Mouse (Mus musculus) midbrain, embryonic 15.5 days (tissue): ENCODE measurements at regions not wholly inside any gene's neighbourhood (a gene's known extent, or its start where the extent isn't known, plus 50 kb on each side); places are given as distances from the start of the nearest gene placed in this dataset.

Experiments
- ATAC-seq: fragments of 200-750 bp; cut with Nextera tagmentation; replicated peaks from 2 replicates; pipeline ENCODE4 v1.8.0; 2017; ENCODE audit warnings: moderate TSS enrichment
- H3K27ac ChIP-seq: fragments of 300-500 bp; sonication (generic); 2 replicates; pipeline ENCODE4 v1.5.1; 2015; ENCODE audit warnings: mild to moderate bottlenecking, inconsistent platforms
- H3K27me3 ChIP-seq: fragments of 300-500 bp; sonication (generic); replicated peaks from 2 replicates; pipeline ENCODE4 v1.6.1; 2015; ENCODE audit warnings: inconsistent platforms
- H3K36me3 ChIP-seq: fragments of 300-500 bp; sonication (generic); replicated peaks from 2 replicates; pipeline ENCODE4 v1.6.1; 2015; ENCODE audit warnings: inconsistent platforms
- H3K4me1 ChIP-seq: fragments of 300-500 bp; sonication (generic); 2 replicates; pipeline ENCODE4 v1.6.1; 2015; ENCODE audit warnings: inconsistent platforms
- H3K4me2 ChIP-seq: fragments of 300-500 bp; sonication (generic); 2 replicates; pipeline ENCODE4 v1.6.1; 2015; ENCODE audit warnings: inconsistent platforms, mild to moderate bottlenecking, moderate library complexity
- H3K4me3 ChIP-seq: fragments of 300-500 bp; sonication (generic); 2 replicates; pipeline ENCODE4 v1.5.1; 2015; ENCODE audit warnings: mild to moderate bottlenecking, inconsistent platforms
- H3K9ac ChIP-seq: fragments of 300-500 bp; sonication (generic); 2 replicates; pipeline ENCODE4 v1.6.1; 2015; ENCODE audit warnings: mild to moderate bottlenecking, inconsistent platforms
- H3K9me3 ChIP-seq: fragments of 300-500 bp; sonication (generic); 2 replicates; pipeline ENCODE4 v1.6.1; 2016; ENCODE audit warnings: inconsistent platforms
- WGBS: fragments of 180-500 bp; shearing (Covaris S2); methylation state at CpG from one replicate; pipeline ENCODE4 v1.1.7; 2015; ENCODE audit warnings: mixed read lengths; 5-methylcytosine and 5-hydroxymethylcytosine counted together

DNA sequence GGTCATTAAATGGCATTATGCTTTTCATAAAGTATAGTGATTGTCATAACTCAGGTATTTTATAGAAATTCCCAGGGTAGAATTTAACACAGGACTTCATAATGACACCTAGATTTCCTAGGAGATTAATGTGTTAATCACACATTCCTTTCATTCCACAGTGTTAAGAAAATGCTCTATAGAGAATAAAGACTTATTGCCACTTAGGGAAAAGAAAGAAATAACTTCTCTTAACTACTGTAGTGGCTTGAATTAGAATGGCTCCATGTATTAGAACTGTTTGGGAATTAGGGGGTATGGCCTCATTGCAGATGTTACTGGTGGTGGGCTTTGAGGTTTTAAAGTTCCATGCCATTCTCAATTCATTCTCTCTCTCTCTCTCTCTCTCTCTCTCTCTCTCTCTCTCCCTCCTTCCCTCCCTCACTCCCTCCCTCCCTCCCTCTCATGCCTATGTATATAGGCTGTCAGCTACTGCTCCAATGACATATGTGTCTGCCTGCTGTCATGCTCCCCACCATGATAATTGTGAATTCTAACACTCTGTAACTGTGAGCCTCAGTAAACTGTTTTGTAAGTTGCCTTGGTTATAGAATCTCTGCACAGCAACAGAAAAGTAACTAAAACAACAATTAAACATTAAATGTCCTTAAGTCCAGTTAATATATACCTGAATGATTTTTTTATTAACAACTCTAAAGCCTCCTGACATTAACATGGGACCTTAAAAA lies 425.1 kb upstream of the Depdc1a start:
- ATAC-seq: no peak
- Histone ChIP-seq H3K27me3 (no peaks in the 10 kb centered on the region), H3K9me3 (no peaks in the 10 kb centered on the region), H3K4me2 (no peak overlapping the region), H3K9ac (no peak overlapping the region), H3K4me3 (no peak overlapping the region), H3K36me3 (no peaks in the 10 kb centered on the region), H3K4me1 (no peaks in the 10 kb centered on the region), H3K27ac (no peak overlapping the region)

DNA sequence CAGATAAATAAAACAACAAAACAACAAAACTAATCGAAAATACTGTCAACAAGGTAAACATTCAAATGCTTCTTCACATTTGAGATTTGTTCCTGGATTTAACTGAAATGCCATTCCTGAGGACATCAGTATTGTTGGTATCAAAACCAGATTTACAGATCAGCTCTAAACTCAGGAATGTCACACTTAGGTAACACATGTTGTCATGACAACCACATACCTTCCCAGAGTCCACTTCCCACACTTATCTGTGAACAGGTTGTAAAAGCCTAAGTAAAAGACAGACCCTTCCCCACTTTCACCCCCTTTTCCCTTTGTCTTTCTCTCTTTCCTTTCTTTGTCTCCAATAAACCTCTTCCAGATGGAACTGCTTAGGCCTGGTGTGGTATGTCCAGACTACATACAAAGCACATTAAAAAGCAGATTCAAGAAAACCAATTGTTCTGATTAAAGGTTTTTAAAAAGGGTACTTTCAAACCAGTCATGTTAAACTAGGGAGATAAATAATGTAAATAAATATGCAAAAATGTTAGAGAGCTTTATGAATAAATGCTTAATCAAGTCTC lies 438.2 kb upstream of the Depdc1a start:
- Histone ChIP-seq H3K4me3 (no peak overlapping the region), H3K36me3 (no peaks in the 10 kb centered on the region), H3K9ac (no peak overlapping the region), H3K4me1 (no peaks in the 10 kb centered on the region), H3K27me3 (no peaks in the 10 kb centered on the region), H3K4me2 (no peak overlapping the region), H3K9me3 (no peaks in the 10 kb centered on the region), H3K27ac (no peak overlapping the region)
- 85% methylated on average over 1 of the region's 1 CpGs for WGBS
- 0 out of 2 replicates have a peak, but pooled peaks have one; percentile 27 for ATAC-seq

GRCm38 (mm10) chr3:159034806-159035205 lies 460.4 kb upstream of the Depdc1a start:
- Histone ChIP-seq H3K27ac (no peak overlapping the region), H3K9me3 (no peaks in the 10 kb centered on the region), H3K36me3 (no peaks in the 10 kb centered on the region), H3K9ac (no peak overlapping the region), H3K27me3 (no peaks in the 10 kb centered on the region), H3K4me1 (no peaks in the 10 kb centered on the region), H3K4me2 (no peak overlapping the region), H3K4me3 (no peak overlapping the region)
- 63% methylated on average over 4 of the region's 4 CpGs for WGBS
- no peak for ATAC-seq

GRCm38 (mm10) chr3:159031581-159031980 lies 463.7 kb upstream of the Depdc1a start:
- Histone ChIP-seq H3K4me2 (no peak overlapping the region), H3K36me3 (no peaks in the 10 kb centered on the region), H3K4me1 (no peaks in the 10 kb centered on the region), H3K9me3 (no peaks in the 10 kb centered on the region), H3K4me3 (no peak overlapping the region), H3K27ac (no peak overlapping the region), H3K9ac (no peak overlapping the region), H3K27me3 (no peaks in the 10 kb centered on the region)
- 88% methylated on average over 3 of the region's 3 CpGs for WGBS
- no peak for ATAC-seq

GRCm38 (mm10) chr3:159030675-159031074 lies 464.6 kb upstream of the Depdc1a start:
- WGBS: 86% methylated on average over 3 of the region's 3 CpGs

DNA sequence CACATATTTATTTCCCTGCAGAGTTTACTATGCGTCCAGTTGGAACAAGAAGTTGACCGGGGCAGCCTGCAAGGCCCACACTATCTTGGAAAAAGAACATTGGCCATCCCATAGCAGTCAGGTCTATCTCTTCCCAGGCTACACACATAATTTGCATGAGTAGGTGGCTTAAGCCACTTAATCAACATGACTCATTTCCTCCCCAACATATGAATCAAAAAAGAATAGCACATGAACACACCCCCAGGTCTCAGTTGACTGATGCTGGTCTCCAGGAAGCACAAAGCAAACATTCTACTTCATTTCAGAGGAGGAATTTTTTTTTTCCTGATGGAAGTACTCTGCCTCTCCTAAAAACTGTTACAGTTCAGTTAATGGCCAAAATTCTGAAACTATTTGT lies 465.3 kb upstream of the Depdc1a start:
- WGBS: 96% methylated on average over 2 of the region's 2 CpGs
- no peak for ATAC-seq
- no peak overlapping the region for H3K4me3 ChIP-seq
- H3K4me2 ChIP-seq: no peak overlapping the region
- H3K36me3 ChIP-seq: no peaks in the 10 kb centered on the region
- no peak overlapping the region for H3K27ac ChIP-seq
- H3K9me3 ChIP-seq: no peaks in the 10 kb centered on the region
- no peaks in the 10 kb centered on the region for H3K4me1 ChIP-seq
- H3K9ac ChIP-seq: no peak overlapping the region
- no peaks in the 10 kb centered on the region for H3K27me3 ChIP-seq

More at GRCm38 (mm10) chr3:159030675-159031074, 464.6 kb upstream of the Depdc1a start:
- Histone ChIP-seq H3K27me3 (no peaks in the 10 kb centered on the region), H3K9me3 (no peaks in the 10 kb centered on the region), H3K36me3 (no peaks in the 10 kb centered on the region), H3K4me3 (no peak overlapping the region), H3K27ac (no peak overlapping the region), H3K9ac (no peak overlapping the region), H3K4me2 (no peak overlapping the region), H3K4me1 (no peaks in the 10 kb centered on the region)
- ATAC-seq: no peak

DNA sequence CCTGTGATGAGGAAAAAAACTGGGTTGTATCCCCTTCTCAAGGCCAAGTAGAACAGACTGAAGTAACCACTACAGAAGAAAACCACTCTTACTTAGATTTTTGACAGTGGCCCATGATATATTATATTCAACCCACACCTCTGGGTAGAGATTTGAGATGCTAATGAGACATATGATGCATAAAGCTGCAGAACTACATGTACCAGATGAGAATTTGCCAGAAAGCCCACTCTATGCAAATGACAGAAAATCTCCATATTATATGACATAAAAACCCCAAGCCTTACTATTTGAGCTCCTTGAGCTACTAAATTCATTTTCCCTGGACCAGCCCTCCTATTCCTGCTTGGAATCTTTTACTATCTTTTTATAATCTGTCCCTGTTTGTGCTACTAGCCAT lies 458.4 kb upstream of the Lrrc7 start:
- H3K36me3 ChIP-seq: no peaks in the 10 kb centered on the region
- no peak overlapping the region for H3K4me2 ChIP-seq
- no peak overlapping the region for H3K27ac ChIP-seq
- H3K9ac ChIP-seq: no peak overlapping the region
- H3K27me3 ChIP-seq: no peaks in the 10 kb centered on the region
- no peak for ATAC-seq
- H3K4me3 ChIP-seq: no peak overlapping the region
- no peaks in the 10 kb centered on the region for H3K9me3 ChIP-seq
- no peaks in the 10 kb centered on the region for H3K4me1 ChIP-seq

GRCm38 (mm10) chr3:159017269-159017668 lies 455.2 kb upstream of the Lrrc7 start:
- Histone ChIP-seq H3K27me3 (no peaks in the 10 kb centered on the region), H3K4me3 (no peak overlapping the region), H3K27ac (no peak overlapping the region), H3K36me3 (no peaks in the 10 kb centered on the region), H3K9ac (no peak overlapping the region), H3K4me2 (no peak overlapping the region), H3K4me1 (no peaks in the 10 kb centered on the region), H3K9me3 (no peaks in the 10 kb centered on the region)
- no peak for ATAC-seq

GRCm38 (mm10) chr3:159016426-159016825 lies 454.4 kb upstream of the Lrrc7 start:
- Histone ChIP-seq H3K36me3 (no peaks in the 10 kb centered on the region), H3K27ac (no peak overlapping the region), H3K4me3 (no peak overlapping the region), H3K4me1 (no peaks in the 10 kb centered on the region), H3K9me3 (no peaks in the 10 kb centered on the region), H3K27me3 (no peaks in the 10 kb centered on the region), H3K4me2 (no peak overlapping the region), H3K9ac (no peak overlapping the region)
- no peak for ATAC-seq

DNA sequence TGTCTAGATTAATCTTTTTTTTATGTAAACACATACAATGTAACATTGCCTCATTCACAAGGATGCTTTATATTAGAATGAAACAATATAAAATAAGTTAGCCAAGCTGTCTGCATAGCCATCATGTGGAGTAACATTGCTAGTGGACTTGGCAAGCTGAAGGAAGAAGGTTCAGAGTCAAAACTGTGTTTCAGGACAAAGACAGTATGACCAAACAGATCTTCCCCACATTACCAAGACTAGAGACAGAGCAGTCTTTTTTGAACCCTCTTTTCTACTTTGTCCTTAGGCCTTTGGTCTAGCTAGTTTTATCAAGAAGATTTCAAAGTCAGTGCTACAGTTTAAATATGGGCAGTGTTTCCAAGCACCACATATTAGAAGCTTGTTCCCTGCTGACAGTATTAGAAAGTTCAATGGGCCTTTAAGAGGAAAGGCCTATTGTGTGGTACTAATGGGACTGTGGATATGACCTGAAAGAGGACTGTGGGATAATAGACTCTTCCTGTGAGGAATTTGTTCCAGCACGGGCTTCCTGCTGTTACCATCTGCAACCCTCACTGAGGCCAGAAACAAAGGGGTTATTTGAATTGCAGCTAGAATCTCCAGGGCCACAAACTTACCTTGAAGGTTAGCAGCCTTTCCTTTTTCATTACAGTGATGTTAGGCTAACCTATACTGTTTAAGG lies 449.1 kb upstream of the Lrrc7 start:
- no peaks in the 10 kb centered on the region for H3K36me3 ChIP-seq
- H3K9me3 ChIP-seq: no peaks in the 10 kb centered on the region
- H3K4me3 ChIP-seq: no peak overlapping the region
- peak; percentile 77 for ATAC-seq
- H3K27me3 ChIP-seq: no peaks in the 10 kb centered on the region
- WGBS: 5% methylated on average over 1 of the region's 1 CpGs
- H3K9ac ChIP-seq: no peak overlapping the region
- H3K4me2 ChIP-seq: no peak overlapping the region
- H3K4me1 ChIP-seq: no peaks in the 10 kb centered on the region
- no peak overlapping the region for H3K27ac ChIP-seq

DNA sequence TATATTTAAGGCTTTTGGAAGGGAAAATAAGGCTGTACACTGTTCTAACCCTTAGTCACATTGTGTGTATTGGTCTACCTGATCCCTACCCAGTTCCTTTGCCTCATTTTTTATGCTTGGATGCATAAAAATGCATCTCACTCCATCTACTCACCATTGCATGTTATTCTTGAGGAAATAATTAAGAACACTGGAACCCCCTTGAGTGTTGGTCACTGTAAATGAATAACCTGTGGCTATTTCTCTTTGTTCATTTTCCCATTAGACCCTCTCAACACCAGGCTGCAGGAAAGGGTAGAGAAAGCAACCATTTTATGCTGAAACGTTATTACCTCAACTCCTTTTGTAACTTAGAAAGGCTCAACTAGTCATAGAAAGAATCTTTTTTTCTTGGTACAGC lies 442.0 kb upstream of the Lrrc7 start:
- H3K4me2 ChIP-seq: no peak overlapping the region
- H3K27ac ChIP-seq: no peak overlapping the region
- no peaks in the 10 kb centered on the region for H3K9me3 ChIP-seq
- H3K27me3 ChIP-seq: no peaks in the 10 kb centered on the region
- H3K9ac ChIP-seq: no peak overlapping the region
- WGBS: 30% methylated on average over 1 of the region's 1 CpGs
- H3K4me3 ChIP-seq: no peak overlapping the region
- H3K4me1 ChIP-seq: no peaks in the 10 kb centered on the region
- ATAC-seq: no peak
- H3K36me3 ChIP-seq: no peaks in the 10 kb centered on the region

DNA sequence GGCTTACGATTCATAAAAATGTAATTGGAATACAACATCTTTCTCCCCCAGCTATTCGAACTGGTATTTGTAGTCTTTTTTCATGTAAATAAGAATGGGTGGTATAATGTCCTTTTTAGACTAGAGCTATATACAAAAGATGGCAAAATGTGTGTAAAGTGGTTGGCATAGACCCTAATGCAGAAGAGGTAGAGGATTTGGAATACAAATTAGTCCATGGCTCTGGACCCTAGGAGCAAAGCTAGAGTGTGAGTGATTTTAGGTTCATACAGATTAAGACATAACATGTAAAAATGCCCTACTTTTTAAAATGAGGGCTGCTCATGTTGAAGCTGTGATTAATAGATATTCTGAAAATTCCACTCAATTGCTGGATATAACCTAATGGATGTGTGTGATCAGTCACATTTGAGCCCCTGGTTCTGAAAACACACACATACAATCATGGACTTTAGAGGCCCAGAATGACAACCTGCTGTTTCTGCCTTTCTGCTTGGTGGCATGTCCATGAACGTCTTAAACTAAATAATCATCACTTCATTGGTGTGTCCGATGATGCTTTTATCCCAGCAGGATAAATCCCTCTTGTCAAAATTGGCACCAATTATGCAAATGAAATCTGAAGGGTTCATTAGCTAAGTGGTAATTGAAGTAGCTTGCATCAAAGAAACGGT lies 423.6 kb upstream of the Lrrc7 start:
- WGBS: 49% methylated on average over 5 of the region's 5 CpGs
- no peaks in the 10 kb centered on the region for H3K36me3 ChIP-seq
- H3K9ac ChIP-seq: no peak overlapping the region
- no peaks in the 10 kb centered on the region for H3K27me3 ChIP-seq
- no peak overlapping the region for H3K4me3 ChIP-seq
- no peaks in the 10 kb centered on the region for H3K9me3 ChIP-seq
- H3K4me2 ChIP-seq: no peak overlapping the region
- H3K4me1 ChIP-seq: no peaks in the 10 kb centered on the region
- H3K27ac ChIP-seq: no peak overlapping the region
- ATAC-seq: peak; percentile 42; the same call in 1 of the 2 replicates
